Mouse (Mus musculus): Measurements from ENCODE around the gene Sell. TPM values are rescaled to one million over a fixed set of nuclear protein-coding genes. Genes with fewer than 3 reads are reported as not detected.

The Sell gene
- total RNA-seq, 2 experiments from 2014 or later, result 646 to 904 TPM

DNA sequence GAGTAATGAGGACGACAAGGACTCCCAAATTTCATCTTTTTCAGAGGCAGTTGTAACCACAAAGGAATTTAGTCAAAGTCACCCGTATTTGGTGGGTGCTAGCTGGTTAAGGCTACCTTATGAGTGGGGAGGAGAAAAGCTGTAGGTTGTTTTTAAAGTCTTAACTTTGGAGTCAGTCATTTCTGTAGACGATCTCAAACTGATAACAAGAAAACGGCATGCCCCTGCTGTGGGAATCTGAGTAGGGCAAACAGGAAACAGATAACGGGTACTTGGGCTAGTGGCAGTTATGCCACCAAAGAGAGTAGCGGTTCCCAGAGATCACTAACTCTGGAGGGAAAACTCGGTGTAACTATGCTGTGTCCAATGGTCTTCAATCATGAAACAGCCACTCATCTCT is 12.0 kb downstream of the Sell start:
- ATAC-seq (ENCODE audit: poor library complexity, severe bottlenecking), result no peak

DNA sequence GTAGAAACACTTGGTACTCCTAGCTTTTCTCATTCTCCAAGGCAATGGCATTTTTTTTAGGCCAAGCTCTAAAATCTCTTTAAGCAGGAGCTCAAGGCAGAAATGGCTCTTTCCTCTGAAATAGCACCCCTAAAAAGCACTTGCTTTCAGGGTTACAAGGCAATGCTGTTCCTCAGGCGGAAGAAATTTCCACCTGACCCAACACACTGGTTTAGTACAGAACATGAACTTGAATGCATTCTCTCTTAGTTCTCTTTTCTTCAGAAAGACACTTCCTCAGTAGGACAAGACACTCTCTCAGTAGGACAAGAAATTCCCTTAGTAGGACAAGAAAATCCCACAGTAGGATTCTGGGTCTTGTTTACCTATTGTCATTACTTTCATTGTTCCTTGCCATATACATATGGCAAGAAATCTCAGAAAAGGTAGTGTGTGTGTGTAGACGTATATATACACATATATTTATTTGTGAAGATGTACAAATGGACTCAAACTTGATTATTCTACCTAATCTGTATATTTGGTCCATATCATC is 12.9 kb downstream of the Sell start:
- peak; percentile 21; the same call in 1 of the 2 replicates for ATAC-seq (ENCODE audit: poor library complexity, severe bottlenecking)

DNA sequence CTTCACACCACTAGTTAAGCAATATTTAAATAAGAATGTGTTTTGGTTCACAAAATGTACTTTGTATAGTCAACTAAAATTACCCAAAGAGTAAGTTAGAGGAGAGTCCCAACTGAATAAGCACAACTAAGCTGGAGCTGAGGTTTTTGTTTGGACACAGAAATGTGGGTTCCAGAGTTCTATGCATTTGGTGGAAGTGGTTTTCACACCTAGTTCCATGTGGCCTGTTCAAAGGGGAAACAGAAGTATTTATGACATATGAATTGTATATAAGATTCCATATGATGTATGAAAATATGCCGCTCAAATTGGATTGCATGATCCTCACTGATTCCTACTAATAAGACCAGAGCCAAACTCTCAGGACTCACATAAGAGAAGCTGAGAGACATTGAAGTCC is 13.6 kb downstream of the Sell start:
- ATAC-seq (ENCODE audit: poor library complexity, severe bottlenecking), result no peak

DNA sequence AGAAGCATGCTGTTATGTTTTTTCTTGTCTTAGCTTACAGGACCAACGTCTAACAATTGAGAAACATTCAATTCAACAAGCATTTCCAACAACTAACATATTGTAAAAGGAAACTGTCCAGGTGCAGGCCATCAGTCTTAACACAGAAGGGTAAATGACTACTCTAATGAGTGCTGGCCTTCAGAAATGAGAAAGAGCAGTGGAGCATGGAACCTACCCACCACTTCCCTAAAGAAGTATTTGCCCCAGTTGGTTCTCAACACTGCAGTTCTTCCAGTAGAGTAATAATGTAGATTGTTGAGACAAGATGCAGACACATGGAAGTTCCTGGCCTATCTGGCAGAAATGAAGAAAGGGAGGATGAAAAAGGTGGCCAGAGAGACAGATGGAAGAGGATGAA is 14.7 kb downstream of the Sell start:
- no peak for ATAC-seq (ENCODE audit: poor library complexity, severe bottlenecking)

DNA sequence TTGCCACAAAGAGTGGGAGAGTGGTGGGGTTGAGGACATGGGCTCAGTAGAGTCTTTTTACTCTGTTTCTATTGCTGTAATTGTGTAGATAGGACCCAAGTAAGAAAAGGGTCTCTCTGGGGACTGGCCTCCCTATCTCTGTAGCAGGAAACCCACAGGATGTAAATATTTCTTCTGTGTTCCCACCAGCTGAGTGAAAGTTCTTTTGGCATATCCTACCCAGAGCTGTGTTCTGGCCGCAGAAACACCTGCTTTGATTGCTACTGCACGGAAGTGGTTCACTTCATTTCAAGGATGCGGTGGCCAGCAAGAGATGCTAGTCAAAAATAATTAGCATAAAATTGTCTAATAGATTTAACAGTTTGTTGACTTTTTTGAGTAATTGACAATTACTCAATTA is 15.2 kb downstream of the Sell start:
- no peak for ATAC-seq (ENCODE audit: poor library complexity, severe bottlenecking)

DNA sequence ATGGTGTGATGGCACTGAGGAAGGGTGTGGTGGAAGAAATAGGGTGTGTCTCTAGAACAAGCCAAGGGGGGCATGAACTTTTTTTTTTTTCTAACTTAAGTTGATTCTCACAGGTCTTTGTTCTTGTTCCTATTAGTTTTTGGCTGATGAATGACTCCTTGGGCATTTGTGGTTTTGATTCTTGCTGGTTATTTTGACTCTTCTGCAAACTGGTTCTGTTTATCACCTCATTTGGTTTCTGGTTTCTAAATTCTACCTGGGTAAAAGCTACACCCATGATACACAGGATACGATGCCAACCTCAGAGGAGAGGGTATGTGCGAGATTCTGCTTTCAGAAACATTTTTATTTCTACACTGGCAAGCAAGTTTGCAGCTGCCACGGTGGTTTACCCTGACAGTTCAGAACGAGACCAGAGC is 16.6 kb downstream of the Sell start:
- ATAC-seq (ENCODE audit: poor library complexity, severe bottlenecking), result peak; percentile 21

DNA sequence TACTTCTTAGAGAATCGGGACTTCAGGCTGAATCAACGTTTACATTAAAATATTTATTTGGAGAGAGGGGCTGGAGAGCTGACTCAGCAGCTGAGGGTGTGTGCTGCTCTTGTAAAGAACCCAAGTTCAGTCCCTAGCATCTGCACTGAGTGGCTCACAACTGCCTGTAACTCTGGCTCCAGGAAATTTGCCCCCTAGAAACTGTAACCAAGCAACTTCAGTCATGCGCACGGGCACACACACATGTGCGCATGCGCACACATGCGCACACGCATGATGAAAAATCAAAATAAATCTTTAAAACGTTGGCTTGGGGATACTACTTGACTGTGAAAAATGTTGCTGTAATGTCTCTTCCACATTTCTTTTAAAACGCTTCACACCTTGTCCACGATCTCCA is 17.3 kb downstream of the Sell start:
- no peak for ATAC-seq (ENCODE audit: poor library complexity, severe bottlenecking)

DNA sequence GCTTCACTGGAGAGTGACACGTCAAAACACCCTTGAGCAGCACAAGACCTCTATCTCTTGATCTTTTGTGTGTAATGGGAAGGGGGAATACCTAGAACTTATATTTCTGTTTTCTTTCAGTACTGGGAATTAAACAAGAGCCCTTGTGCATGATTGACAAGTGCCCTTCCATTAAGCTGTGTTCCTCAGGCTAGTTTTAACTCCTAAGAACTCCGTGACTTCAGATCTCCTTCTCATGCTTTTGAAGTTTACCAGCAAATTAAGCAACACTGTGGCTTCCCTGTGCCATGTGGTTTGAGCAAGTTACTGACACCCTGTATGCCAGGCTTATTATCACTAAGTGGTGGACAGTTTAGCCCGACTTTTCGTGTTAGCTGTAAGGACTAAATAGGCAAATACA is 21.3 kb downstream of the Sell start:
- peak; percentile 27 for ATAC-seq (ENCODE audit: poor library complexity, severe bottlenecking)

DNA sequence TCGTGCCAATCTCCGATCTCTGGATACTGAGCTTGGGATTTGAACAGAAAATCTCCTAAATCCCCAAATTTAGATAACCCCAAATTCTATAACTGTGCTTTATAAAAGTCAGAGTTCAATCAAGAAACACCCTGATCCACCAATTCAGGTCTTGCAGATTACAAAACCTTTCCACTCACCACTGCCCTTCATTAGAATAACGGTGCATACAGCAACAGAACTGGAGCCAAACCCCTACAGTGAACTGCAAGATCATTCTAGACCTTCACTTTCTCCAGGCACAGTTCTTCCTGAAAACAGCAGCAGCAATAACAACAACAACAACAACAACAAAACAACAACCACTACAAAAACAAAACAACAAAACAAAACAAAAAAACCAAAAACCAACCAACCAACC is 25.0 kb downstream of the Sell start:
- no peak for ATAC-seq (ENCODE audit: poor library complexity, severe bottlenecking)

DNA sequence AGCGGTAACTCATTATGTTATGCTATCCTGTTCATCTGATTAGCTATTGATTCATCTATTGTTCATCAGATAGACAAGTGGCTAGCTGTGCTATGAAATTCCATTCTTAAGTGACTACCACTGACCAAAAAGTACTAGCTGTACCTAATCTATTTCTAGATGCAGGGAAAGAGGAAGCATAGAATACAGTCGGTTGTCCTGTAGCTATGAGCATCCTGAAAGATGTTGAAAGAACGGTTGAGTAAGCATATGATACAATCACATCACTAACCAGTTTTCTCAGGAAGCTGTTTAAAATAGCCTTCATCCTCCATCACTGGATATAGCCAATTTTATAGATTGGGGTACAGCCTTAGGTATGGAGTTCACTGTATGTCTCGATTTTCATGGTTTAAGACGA is 26.1 kb downstream of the Sell start:
- peak; percentile 75 for ATAC-seq (ENCODE audit: poor library complexity, severe bottlenecking)

DNA sequence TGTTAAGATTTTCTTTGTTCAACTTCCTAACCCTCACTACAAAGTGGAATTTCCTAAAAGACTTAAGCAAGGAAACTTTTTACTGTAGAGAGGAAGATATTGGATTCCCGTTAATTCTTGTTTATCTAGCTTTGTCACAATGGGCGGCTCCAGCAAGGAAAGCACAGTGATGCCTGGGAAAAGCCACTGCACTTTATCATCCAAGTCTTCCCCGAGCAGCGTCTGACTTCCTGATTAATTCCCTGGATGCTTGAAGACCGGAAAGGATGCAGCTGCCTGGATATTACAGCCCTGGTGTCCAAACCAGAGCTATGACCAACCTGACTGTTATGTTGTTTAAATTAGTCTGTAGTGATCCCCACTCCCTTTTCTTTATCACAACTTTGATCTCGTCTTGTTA is 35.0 kb downstream of the Sell start:
- no peak for ATAC-seq (ENCODE audit: poor library complexity, severe bottlenecking)

DNA sequence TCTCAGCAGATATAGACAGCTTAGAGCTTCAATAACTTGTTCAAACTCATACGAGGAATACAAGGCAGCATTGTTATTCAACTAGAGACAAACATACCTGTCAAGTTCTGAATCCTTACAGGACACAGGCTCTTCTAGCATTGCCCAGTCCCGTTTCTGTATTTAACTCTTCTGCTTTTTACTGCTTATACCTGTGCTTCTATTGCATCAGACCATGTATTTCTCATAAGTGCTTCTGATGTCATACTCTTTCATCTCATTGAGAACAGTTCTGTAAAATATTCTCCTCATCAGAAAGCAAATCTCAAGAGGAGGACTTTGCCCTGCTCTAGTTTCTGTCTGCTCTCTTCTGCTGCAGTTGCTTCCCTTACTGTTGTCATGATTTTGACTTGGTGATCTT is 36.1 kb downstream of the Sell start:
- peak; percentile 88 for ATAC-seq (ENCODE audit: poor library complexity, severe bottlenecking)

DNA sequence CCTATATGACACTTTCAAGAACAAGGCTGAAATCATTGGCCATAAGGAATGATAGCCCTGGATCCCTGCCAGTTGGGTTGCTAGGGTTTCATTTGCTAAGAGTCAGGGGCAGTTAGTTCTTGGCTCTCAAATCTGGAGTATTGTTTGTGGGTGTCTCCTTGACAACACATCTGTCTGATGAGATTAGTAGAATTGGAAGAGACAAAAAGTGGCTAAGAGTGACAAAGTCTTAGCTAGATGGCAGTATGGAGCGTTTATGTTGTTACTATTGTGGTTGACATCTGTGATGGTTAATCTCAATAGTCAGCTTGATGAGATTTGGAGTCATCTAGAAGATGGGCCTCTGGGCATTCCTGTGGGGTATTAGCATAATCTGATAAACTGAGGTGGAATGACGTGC is 36.6 kb downstream of the Sell start:
- ATAC-seq (ENCODE audit: poor library complexity, severe bottlenecking), result 0 out of 2 replicates have a peak, but pooled peaks have one; percentile 11

DNA sequence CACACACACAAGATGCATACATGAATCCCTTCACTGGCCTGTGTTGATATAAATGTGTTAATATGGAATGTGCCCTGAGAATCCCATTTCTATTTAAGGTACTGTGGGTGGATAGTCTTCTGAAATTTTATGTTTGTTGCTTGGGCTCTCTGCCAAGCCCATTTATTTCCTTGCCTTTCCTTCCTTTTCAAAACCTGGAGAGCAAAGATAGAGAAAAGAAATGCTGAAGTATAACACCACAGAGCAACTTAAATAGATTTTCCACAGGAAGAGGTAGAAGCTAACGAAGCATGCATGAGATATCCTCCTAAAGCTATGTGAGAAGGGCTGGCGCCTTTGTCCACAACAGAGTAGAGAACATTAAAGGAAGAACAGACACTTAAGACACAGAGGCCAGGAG is 48.0 kb downstream of the Sell start:
- ATAC-seq (ENCODE audit: poor library complexity, severe bottlenecking), result no peak

DNA sequence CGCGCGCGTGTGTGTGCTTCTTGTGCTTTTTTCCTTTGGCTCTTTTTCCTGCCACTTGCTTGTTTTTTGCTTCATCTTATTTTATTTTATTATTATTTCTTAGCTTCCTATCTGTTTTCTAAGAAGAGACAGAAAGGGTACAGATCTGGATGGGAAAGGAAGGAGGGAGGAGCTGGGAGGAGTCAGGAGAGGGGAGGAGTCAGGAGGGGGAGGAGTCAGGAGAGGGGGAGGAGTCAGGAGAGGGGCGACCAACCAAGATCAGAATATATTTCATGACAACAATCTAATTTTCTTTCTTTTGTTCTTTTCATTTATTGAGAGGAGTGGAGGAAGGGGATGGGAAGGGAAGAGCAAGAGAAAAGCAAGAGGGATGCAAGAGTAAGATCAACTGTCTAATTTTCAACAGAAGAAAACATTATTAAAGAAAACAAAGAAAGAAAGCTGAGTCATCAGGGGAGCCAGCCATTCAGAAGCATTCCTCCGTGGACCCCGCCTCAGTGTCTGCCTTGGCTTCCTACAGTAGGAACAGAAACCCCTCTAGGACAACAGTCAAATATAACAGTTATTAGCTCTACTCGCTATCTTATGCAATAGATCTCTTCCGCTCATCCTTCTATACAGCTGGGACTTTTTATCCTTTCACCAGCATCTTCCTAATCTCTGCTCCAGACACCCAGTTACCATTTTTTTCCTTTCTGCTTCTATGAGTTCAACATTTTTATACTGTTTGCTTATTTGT is 49.0 kb downstream of the Sell start:
- peak; percentile 51 for ATAC-seq (ENCODE audit: poor library complexity, severe bottlenecking)

DNA sequence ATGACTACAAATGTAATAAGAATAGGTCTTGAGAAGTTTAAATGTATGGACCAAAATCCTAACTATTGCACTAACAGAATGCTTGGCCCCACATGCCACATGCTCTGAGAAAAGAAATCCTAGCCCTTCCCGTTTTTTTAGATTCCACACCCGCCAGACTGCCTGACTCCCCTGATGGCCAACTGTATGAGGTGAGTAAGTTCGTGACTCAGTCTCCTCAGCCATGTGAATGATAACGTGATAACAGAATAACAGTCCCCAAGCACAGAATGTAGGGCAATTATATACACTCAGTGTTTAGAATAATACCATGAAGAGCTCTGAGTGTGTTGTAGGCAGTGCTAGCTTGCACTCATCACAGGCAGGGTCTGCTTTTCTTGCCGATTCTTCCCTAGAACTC is 52.5 kb downstream of the Sell start:
- no peak for ATAC-seq (ENCODE audit: poor library complexity, severe bottlenecking)

DNA sequence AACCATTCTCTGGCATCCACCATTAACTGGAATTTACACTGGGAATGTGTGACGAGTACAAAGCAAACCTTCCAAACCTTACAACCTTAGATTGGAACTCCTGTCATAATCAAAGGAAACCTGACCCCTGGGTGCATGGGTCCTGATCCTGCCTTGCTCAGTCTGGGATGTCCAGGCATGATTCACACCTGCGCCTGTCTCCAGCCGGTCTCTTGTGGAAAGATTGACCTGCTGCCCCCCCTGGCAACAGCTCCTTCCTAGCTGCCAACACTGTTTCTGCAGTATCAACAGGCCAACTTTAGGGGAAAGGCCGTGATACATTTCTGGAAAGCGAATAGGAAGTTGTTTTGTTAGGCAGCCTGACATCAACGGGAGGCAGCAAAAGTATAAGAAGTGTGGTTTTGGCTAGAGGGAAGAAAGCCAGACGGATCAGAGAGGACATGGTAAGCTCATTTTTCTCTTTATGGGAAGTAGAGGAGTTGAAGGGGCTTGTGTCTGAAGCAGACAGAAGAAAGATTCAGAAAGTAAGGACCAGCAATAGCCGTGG is 53.2 kb downstream of the Sell start, which contains the start of gene Selp:
Selp (plus strand) TSS at position 318 of the 547 bp plus-strand sequence.
- ATAC-seq (ENCODE audit: poor library complexity, severe bottlenecking), result peak; percentile 30; the same call in 1 of the 2 replicates

DNA sequence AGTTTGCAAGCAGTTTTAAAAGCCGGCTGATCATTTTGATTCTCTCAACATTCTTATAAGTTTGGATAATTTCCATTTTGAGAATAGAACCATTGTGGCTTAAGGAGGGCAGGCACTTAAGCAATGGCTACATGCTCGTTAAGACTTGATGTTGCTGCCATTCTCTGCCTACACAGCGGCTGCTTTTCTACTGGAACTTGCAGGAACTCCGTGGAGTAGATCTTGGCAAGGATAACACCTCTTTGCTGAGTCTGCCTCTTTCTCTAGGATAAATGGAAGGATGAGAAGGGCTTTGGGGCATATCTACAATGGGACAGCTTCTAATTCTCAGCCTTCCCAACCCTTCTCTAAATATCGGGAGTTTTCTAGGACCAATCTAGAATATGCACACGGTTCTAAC is 53.9 kb downstream of the Sell start:
- no peak for ATAC-seq (ENCODE audit: poor library complexity, severe bottlenecking)

DNA sequence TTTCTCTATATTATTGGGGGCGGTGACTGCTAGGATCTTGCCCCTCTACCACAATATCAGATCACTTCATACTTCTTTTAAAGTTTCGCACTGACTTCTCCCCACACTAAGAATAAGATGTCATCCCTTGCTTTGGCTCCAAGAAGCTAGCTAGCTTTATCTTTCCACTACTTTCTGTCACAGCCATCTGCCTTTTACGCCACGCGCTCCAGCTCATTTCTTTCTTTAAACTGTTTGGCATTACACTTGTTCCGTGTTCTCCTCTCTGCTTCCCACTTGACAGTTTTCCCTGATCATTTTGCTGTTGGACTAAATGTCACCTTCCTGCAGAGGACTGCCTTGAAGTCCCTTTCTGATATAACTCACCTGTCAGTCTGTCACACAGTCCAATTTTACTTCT is 56.1 kb downstream of the Sell start:
- ATAC-seq (ENCODE audit: poor library complexity, severe bottlenecking), result no peak

DNA sequence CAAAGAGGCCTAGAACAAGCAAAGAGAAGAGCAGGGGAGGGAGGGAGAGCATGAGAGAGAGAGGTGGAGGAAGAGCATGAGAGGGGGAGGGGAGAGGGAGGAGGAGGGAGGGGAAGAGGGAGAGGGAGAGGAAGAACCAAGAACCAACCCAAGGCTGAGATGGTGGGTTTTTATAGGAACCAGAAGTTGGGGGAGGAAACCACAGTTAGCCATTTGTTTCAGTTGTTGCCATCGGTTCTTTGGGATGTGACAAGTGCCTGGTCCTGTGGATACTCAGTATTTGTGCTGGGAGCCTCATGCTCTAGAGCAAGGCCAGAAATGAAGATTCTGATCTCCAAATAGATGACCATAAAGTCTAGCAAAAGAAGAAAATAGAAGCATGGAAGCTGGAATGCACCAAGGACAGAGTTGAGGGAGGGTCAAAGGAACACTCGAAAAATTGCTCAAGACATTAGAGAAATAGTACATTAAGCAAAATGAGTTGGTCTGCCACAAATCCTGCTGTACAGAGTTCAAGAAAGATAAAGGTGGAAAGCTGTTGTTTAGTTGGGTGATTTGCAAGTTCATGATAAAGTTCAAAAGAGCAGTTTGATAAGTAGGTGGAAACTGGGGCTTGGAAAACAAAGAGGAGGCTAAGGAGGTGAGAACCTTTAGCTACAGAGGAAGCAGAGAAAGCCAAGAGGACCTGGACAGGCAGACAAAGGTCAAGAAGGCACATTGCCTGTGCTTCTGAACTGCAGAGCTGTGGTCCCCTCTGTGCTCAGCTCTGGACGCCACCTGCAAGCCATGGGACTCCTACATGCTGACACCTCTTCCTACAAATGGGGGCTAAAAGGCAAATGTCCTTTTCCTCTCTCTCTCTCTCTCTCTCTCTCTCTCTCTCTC is 58.4 kb downstream of the Sell start:
- ATAC-seq (ENCODE audit: poor library complexity, severe bottlenecking), result no peak

DNA sequence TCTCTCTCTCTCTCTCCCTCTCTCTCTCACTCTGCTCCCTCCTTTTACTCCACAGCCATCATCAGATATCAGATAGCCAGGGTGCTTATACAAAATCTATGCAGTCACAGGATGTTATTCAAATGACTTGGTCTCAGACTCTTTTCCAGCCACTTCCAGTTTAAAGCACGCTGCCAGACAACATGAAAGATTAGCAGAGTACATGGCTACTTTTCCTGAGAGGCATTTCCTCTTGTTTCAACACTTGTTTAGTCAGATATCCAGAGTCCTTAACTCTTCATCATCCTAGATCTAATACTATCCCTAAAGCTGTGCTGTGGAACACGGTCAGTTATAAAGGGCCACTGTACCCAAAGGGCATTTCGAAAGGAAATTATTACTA is 59.0 kb downstream of the Sell start:
- ATAC-seq (ENCODE audit: poor library complexity, severe bottlenecking), result no peak

DNA sequence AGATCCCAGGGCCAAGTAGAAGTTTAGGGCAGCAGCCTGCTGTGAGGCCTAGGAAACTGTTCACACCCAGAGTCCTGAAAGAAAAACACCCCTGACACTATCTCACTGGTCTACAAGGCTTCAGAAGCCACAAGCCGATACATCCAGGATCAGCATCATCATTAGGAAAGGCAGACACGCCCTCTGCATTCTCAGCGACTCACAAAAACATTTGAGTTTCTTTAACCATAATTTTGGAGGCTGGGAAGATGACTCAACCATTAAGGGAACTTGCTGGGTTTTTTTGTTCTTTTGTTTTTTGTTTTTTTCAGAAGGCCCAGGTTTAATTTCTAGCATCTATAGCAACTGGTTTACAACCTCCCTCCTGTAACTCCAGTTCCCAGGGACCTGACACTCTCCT is 62.1 kb downstream of the Sell start:
- ATAC-seq (ENCODE audit: poor library complexity, severe bottlenecking), result no peak
